Mouse (Mus musculus) liver, adult 2 months (tissue): ENCODE measurements at regions not wholly inside any gene's neighbourhood (a gene's known extent, or its start where the extent isn't known, plus 50 kb on each side); places are given as distances from the start of the nearest gene placed in this dataset.

Source experiments
- CTCF ChIP-seq: fragments of 200-500 bp; IDR thresholded peaks from 2 replicates; pipeline ENCODE4 v1.5.1; 2011; ENCODE audit warnings: low read depth, low read length, control low read depth
- POLR2A ChIP-seq: fragments of 200-500 bp; IDR thresholded peaks from 2 replicates; pipeline ENCODE4 v1.6.1; 2011; ENCODE audit warnings: low read length, control low read depth; ENCODE audit not compliant: insufficient read depth; ENCODE audit errors: extremely low read depth

DNA sequence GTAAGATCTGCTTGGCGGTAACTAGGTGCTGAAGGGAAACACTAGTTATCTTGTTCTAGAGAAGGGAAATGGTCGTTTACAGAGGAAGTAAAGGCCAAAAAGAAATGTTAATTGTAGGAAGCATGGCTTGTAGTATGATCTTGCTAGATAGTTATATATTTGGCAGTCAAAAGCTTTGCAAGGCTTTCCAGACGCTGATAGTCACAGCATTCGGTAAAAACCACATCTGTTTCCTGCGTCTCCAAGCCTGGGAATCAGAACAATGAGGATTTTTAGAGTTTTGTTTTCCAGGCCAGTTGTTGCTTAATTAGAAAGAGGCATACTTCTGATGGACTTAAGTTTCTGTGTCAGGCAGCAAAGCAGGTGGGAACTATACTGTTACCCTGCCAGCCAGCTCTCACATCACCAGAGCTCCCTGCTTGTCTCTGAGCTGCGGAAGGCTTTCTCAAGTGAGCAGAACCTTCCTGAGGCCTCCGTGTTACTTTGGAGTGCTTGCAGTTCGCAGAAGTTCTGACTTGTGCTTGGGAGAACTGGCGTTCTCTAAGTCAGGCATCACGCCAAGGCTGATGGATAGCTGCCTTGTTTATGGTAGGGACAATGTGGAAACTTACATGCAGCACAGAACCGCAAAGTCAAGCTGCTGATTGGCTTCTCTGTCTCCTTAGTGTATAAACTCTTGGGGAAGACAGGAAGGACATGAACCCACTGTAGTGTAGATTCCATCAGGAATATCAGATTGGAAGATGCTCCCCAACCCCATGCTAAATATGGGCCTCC is 251.0 kb downstream of the Pros1 start:
- TF ChIP-seq CTCF (no peak), POLR2A (no peak)
